Mouse (Mus musculus) CD4-positive helper T cell, adult 2 months (primary cell): ENCODE data around the gene Etv4.
A peak's percentile ranks its signal among the peaks of the same experiment; 100 is the strongest.

Source experiments
- DNase-seq: peaks from one replicate; pipeline ENCODE4 v3.0.0-alpha.2; 2012; ENCODE audit warnings: low read depth, missing footprints, low spot score

Etv4 gene

GRCm38 (mm10) chr11:101785143-101785851, at the start of gene Etv4:
Gene Etv4 (minus strand): TSS chr11:101785371.
- DNase-seq: peak; percentile 92

GRCm38 (mm10) chr11:101832001-101832400, 46.8 kb upstream of the Etv4 start:
- no peak for DNase-seq

- no peak for DNase-seq
Observed at GRCm38 (mm10) chr11:101830616-101831015, 45.4 kb upstream of the Etv4 start.

GRCm38 (mm10) chr11:101830112-101830511, 44.9 kb upstream of the Etv4 start:
- no peak for DNase-seq

- no peak for DNase-seq
Observed at GRCm38 (mm10) chr11:101828718-101829117, 43.5 kb upstream of the Etv4 start.

GRCm38 (mm10) chr11:101823210-101823609, 38.0 kb upstream of the Etv4 start:
- no peak for DNase-seq

GRCm38 (mm10) chr11:101820899-101821298, 35.7 kb upstream of the Etv4 start:
- DNase-seq: no peak

GRCm38 (mm10) chr11:101819853-101820252, 34.7 kb upstream of the Etv4 start:
- DNase-seq: no peak

GRCm38 (mm10) chr11:101815103-101816085, 30.2 kb upstream of the Etv4 start:
- no peak for DNase-seq

- peak; percentile 55 for DNase-seq
Observed at GRCm38 (mm10) chr11:101814375-101815102, 29.4 kb upstream of the Etv4 start.

- peak; percentile 62 for DNase-seq
Observed at GRCm38 (mm10) chr11:101813259-101813658, 28.1 kb upstream of the Etv4 start.

- DNase-seq: no peak
Observed at GRCm38 (mm10) chr11:101809060-101809828, 24.1 kb upstream of the Etv4 start.

- DNase-seq: no peak
Observed at GRCm38 (mm10) chr11:101807266-101807665, 22.1 kb upstream of the Etv4 start.

GRCm38 (mm10) chr11:101806741-101807140, 21.6 kb upstream of the Etv4 start:
- DNase-seq: no peak

- DNase-seq: no peak
Observed at GRCm38 (mm10) chr11:101805113-101805704, 20.0 kb upstream of the Etv4 start.

GRCm38 (mm10) chr11:101801386-101801785, 16.2 kb upstream of the Etv4 start:
- DNase-seq: no peak

- DNase-seq: no peak
Observed at GRCm38 (mm10) chr11:101798083-101798482, 12.9 kb upstream of the Etv4 start.

GRCm38 (mm10) chr11:101797355-101797754, 12.2 kb upstream of the Etv4 start:
- DNase-seq: no peak

- no peak for DNase-seq
Observed at GRCm38 (mm10) chr11:101790811-101791526, 5.8 kb upstream of the Etv4 start.

GRCm38 (mm10) chr11:101787432-101787831, 2.3 kb upstream of the Etv4 start:
- DNase-seq: no peak
